Mouse (Mus musculus) testis, adult 2 months (tissue): ENCODE results near the gene Ttf1.

Source experiments
- CTCF ChIP-seq: fragments of 200-500 bp; IDR thresholded peaks from 2 replicates; pipeline ENCODE4 v1.5.1; 2012; ENCODE audit warnings: low read depth, mild to moderate bottlenecking, inconsistent platforms, low read length, moderate library complexity; ENCODE audit not compliant: control insufficient read depth, insufficient read depth, insufficient replicate concordance
- POLR2A ChIP-seq: fragments of 200-500 bp; IDR thresholded peaks from 2 replicates; pipeline ENCODE4 v1.6.1; 2012; ENCODE audit warnings: low read depth, mild to moderate bottlenecking, inconsistent platforms, low read length, moderate library complexity; ENCODE audit not compliant: control insufficient read depth

- no peak for TF ChIP-seq CTCF
- TF ChIP-seq POLR2A = no peak
Measured at GRCm38 (mm10) chr2:29099646-29100045, 39.6 kb downstream of the Ttf1 start.
